Mouse (Mus musculus) liver, embryonic 11.5 days (tissue): ENCODE measurements at regions not wholly inside any gene's neighbourhood (a gene's known extent, or its start where the extent isn't known, plus 50 kb on each side); places are given as distances from the start of the nearest gene placed in this dataset.

Experiments used
- ATAC-seq: fragments of 200-750 bp; cut with Nextera tagmentation; replicated peaks from 2 replicates; pipeline ENCODE4 v1.8.0; 2017; ENCODE audit warnings: moderate number of reproducible peaks, mild to moderate bottlenecking, moderate TSS enrichment, moderate library complexity; ENCODE audit not compliant: low FRiP score
- DNase-seq: peaks from one replicate; pipeline ENCODE4 v3.0.0-alpha.2; 2017; ENCODE audit warnings: low spot score
- H3K27ac ChIP-seq: fragments of 300-500 bp; sonication (generic); 2 replicates; pipeline ENCODE4 v1.5.1; 2014; ENCODE audit warnings: mild to moderate bottlenecking, low read depth, low read length, control low read depth
- H3K27me3 ChIP-seq: fragments of 300-500 bp; sonication (generic); replicated peaks from 2 replicates; pipeline ENCODE4 v1.6.1; 2014; ENCODE audit warnings: low read length, mixed read lengths; ENCODE audit not compliant: control insufficient read depth, insufficient read depth
- H3K36me3 ChIP-seq: fragments of 300-500 bp; sonication (generic); 2 replicates; pipeline ENCODE4 v1.6.1; 2014; ENCODE audit warnings: mild to moderate bottlenecking, low read length, moderate library complexity, mixed read lengths; ENCODE audit not compliant: control insufficient read depth, insufficient read depth
- H3K4me1 ChIP-seq: fragments of 300-500 bp; sonication (generic); replicated peaks from 2 replicates; pipeline ENCODE4 v1.6.1; 2014; ENCODE audit warnings: low read length, mixed read lengths; ENCODE audit not compliant: control insufficient read depth, insufficient read depth
- H3K4me2 ChIP-seq: fragments of 300-500 bp; sonication (generic); 2 replicates; pipeline ENCODE4 v1.6.1; 2014; ENCODE audit warnings: mild to moderate bottlenecking, control low read depth, moderate library complexity
- H3K4me3 ChIP-seq: fragments of 300-500 bp; sonication (generic); 2 replicates; pipeline ENCODE4 v1.5.1; 2014; ENCODE audit warnings: low read depth, low read length, control low read depth
- H3K9ac ChIP-seq: fragments of 300-500 bp; sonication (generic); 2 replicates; pipeline ENCODE4 v1.6.1; 2014; ENCODE audit warnings: low read depth, low read length, control low read depth
- H3K9me3 ChIP-seq: fragments of 300-500 bp; sonication (generic); 2 replicates; pipeline ENCODE4 v1.6.1; 2016; ENCODE audit warnings: low read length, inconsistent platforms, mixed read lengths; ENCODE audit not compliant: control insufficient read depth
- WGBS: fragments of 180-500 bp; shearing (Covaris S2); extraction: QIAGEN DNeasy Blood & Tissue Kit; methylation state at CpG from one replicate; pipeline ENCODE4 v1.1.7; 2014; 5-methylcytosine and 5-hydroxymethylcytosine counted together

DNA sequence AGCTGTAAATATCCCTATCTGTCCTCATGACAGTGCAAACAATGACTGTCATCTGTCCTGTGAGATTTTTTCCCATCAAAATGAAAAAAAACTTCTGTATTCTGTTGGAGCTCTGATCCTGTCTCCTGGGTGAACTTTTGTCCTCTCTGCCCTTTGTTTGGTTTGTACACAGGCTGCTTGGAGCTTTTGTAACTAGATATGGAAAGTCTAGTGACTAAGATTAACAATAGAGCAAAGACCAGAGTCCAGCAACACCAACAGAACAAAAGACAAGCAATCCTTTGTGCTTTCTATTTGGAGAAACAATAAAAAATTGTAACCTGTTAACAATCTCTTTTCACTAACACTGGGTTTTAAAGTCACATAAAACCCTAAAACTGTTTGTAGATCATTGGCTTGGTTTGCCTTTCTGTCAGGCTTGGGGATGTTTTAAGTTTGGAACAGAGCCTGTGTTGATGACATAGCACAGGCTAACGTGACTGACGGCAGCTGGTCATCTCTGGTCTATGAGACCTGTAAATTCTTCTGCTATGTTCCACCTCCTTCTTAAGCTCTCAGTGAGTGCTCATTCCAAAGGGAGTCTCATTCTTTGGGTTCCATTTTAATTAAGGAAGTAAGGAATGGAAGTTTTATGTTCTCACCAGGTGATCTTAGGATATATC, 219.8 kb downstream of the Gm9733 start:
- no peaks in the 10 kb centered on the region for H3K36me3 ChIP-seq
- no peaks in the 10 kb centered on the region for H3K9me3 ChIP-seq
- H3K4me1 ChIP-seq: no peaks in the 10 kb centered on the region
- 74% methylated on average over 2 of the region's 2 CpGs for WGBS
- ATAC-seq (no peak), DNase-seq (no peak)
- H3K27me3 ChIP-seq: no peaks in the 10 kb centered on the region
- H3K4me2 ChIP-seq: no peak overlapping the region
- H3K4me3 ChIP-seq: no peak overlapping the region
- H3K27ac ChIP-seq: no peak overlapping the region
- no peak overlapping the region for H3K9ac ChIP-seq

DNA sequence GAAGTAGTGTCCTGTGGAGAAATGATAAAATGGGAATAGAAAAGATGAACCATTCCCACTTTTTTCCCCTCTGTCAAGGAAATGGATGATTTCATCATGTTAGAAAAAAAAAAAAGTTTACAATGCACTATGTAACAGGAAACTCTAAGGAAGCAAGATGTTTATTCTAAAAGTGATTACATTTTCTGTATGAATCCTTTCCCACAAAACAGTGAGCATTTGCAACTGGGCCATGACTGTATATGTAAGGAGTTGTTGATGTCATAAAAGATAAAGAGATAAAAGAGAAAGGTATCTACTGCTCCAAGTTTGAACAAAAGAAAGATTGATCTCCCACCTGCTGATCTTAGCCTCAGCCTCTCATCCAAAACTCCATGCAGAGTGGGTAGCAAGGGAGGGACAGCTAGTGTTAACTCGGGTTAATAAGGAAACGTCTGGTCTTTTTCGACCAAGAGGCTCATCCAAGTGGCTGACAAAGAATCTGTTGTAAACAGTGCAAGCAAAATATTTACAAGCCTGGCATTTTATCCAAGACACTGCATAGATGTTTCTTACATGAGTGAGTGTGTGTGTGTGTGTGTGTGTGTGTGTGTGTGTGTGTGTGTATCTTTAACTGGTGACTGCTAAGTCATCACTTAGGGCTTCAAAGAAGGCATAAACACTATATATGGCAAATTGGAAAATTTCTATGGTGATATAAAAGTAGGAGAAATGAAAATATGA, 213.3 kb downstream of the Gm9733 start:
- WGBS: 48% methylated on average over 3 of the region's 3 CpGs
- H3K4me2 ChIP-seq: no peak overlapping the region
- no peaks in the 10 kb centered on the region for H3K4me1 ChIP-seq
- no peak overlapping the region for H3K27ac ChIP-seq
- DNase-seq: no peak
- no peak overlapping the region for H3K4me3 ChIP-seq
- no peak overlapping the region for H3K9ac ChIP-seq
- H3K27me3 ChIP-seq: no peaks in the 10 kb centered on the region
- ATAC-seq: no peak
- no peaks in the 10 kb centered on the region for H3K9me3 ChIP-seq
- no peaks in the 10 kb centered on the region for H3K36me3 ChIP-seq

GRCm38 (mm10) chr3:15126736-15127135, 205.4 kb downstream of the Gm9733 start:
- Histone ChIP-seq H3K36me3 (no peaks in the 10 kb centered on the region), H3K9me3 (no peaks in the 10 kb centered on the region), H3K4me2 (no peak overlapping the region), H3K4me3 (no peak overlapping the region), H3K27ac (no peak overlapping the region), H3K9ac (no peak overlapping the region), H3K27me3 (no peaks in the 10 kb centered on the region), H3K4me1 (no peaks in the 10 kb centered on the region)
- ATAC-seq (no peak), DNase-seq (no peak)
- WGBS: 65% methylated on average over 4 of the region's 4 CpGs

- DNase-seq (no peak), ATAC-seq (no peak)
- H3K9ac ChIP-seq: no peak overlapping the region
- H3K4me3 ChIP-seq: no peak overlapping the region
- no peak overlapping the region for H3K4me2 ChIP-seq
- no peaks in the 10 kb centered on the region for H3K27me3 ChIP-seq
- no peaks in the 10 kb centered on the region for H3K4me1 ChIP-seq
- no peak overlapping the region for H3K27ac ChIP-seq
- no peaks in the 10 kb centered on the region for H3K36me3 ChIP-seq
- H3K9me3 ChIP-seq: no peaks in the 10 kb centered on the region
These were observed 203.7 kb downstream of the Gm9733 start for GRCm38 (mm10) chr3:15128370-15128769.

- no peaks in the 10 kb centered on the region for H3K4me1 ChIP-seq
- H3K27me3 ChIP-seq: no peaks in the 10 kb centered on the region
- no peaks in the 10 kb centered on the region for H3K9me3 ChIP-seq
- no peak overlapping the region for H3K4me3 ChIP-seq
- ATAC-seq: no peak
- H3K36me3 ChIP-seq: no peaks in the 10 kb centered on the region
- H3K27ac ChIP-seq: no peak overlapping the region
- no peak overlapping the region for H3K9ac ChIP-seq
- WGBS: 75% methylated on average over 3 of the region's 3 CpGs
- DNase-seq: no peak
- no peak overlapping the region for H3K4me2 ChIP-seq
These were observed 203.1 kb downstream of the Gm9733 start for GRCm38 (mm10) chr3:15128960-15129359.

GRCm38 (mm10) chr3:15129729-15130369, 202.3 kb downstream of the Gm9733 start:
- ATAC-seq (no peak), DNase-seq (no peak)
- no peak overlapping the region for H3K4me3 ChIP-seq
- H3K27ac ChIP-seq: no peak overlapping the region
- no peaks in the 10 kb centered on the region for H3K4me1 ChIP-seq
- WGBS: 92% methylated on average over 8 of the region's 9 CpGs
- no peak overlapping the region for H3K4me2 ChIP-seq
- no peaks in the 10 kb centered on the region for H3K36me3 ChIP-seq
- no peaks in the 10 kb centered on the region for H3K27me3 ChIP-seq
- H3K9me3 ChIP-seq: no peaks in the 10 kb centered on the region
- H3K9ac ChIP-seq: no peak overlapping the region

GRCm38 (mm10) chr3:15132136-15132535, 200.0 kb downstream of the Gm9733 start:
- no peak for ATAC-seq
- DNase-seq: no peak
- 68% methylated on average over 5 of the region's 5 CpGs for WGBS

GRCm38 (mm10) chr3:15139550-15139949, 192.6 kb downstream of the Gm9733 start:
- H3K9ac ChIP-seq: no peak overlapping the region
- ATAC-seq (no peak), DNase-seq (no peak)
- WGBS: 84% methylated on average over 1 of the region's 1 CpGs
- no peaks in the 10 kb centered on the region for H3K27me3 ChIP-seq
- no peak overlapping the region for H3K4me2 ChIP-seq
- H3K4me1 ChIP-seq: no peaks in the 10 kb centered on the region
- H3K4me3 ChIP-seq: no peak overlapping the region
- no peaks in the 10 kb centered on the region for H3K9me3 ChIP-seq
- no peaks in the 10 kb centered on the region for H3K36me3 ChIP-seq
- H3K27ac ChIP-seq: no peak overlapping the region

More at GRCm38 (mm10) chr3:15132136-15132535, 200.0 kb downstream of the Gm9733 start:
- Histone ChIP-seq H3K4me3 (no peak overlapping the region), H3K36me3 (no peaks in the 10 kb centered on the region), H3K27me3 (no peaks in the 10 kb centered on the region), H3K4me1 (no peaks in the 10 kb centered on the region), H3K4me2 (no peak overlapping the region), H3K9me3 (no peaks in the 10 kb centered on the region), H3K9ac (no peak overlapping the region), H3K27ac (no peak overlapping the region)

GRCm38 (mm10) chr3:15153710-15154109, 178.4 kb downstream of the Gm9733 start:
- Histone ChIP-seq H3K9me3 (no peaks in the 10 kb centered on the region), H3K36me3 (no peaks in the 10 kb centered on the region), H3K9ac (no peak overlapping the region), H3K4me3 (no peak overlapping the region), H3K4me2 (no peak overlapping the region), H3K4me1 (no peaks in the 10 kb centered on the region), H3K27me3 (no peaks in the 10 kb centered on the region), H3K27ac (no peak overlapping the region)
- ATAC-seq (no peak), DNase-seq (no peak)
- 91% methylated on average over 1 of the region's 1 CpGs for WGBS
